Mouse (Mus musculus): ENCODE data around the gene Zw10. TPM values are rescaled to one million over a fixed set of nuclear protein-coding genes. Genes with fewer than 3 reads are reported as not detected.

Gene Zw10
- total RNA-seq, 2 experiments from 2014 or later: 12.1 to 12.8 TPM

Other genes starting within 250 kb of the Zw10 start
- gene Zbtb16, start 219.4 kb upstream of the Zw10 start, total RNA-seq (2015; ENCODE audit: low replicate concordance): 1.7 and 2.9 TPM in 2 replicates
- gene Zbtb16, start 219.4 kb upstream of the Zw10 start, total RNA-seq (2017; ENCODE audit: low replicate concordance): 0.77 and 1.8 TPM in 2 replicates
- gene Htr3a, start 144.5 kb upstream of the Zw10 start, total RNA-seq (2015; ENCODE audit: low replicate concordance): not detected in 2 replicates
- not detected in 2 replicates for gene Htr3a, start 144.5 kb upstream of the Zw10 start, total RNA-seq (2017; ENCODE audit: low replicate concordance)
- gene Htr3b, start 90.6 kb upstream of the Zw10 start, total RNA-seq (2015; ENCODE audit: low replicate concordance): not detected in 2 replicates
- gene Htr3b, start 90.6 kb upstream of the Zw10 start, total RNA-seq (2017; ENCODE audit: low replicate concordance): not detected in 2 replicates
- gene Usp28, start 70.2 kb upstream of the Zw10 start, total RNA-seq (2015; ENCODE audit: low replicate concordance): 2.5 and 6.3 TPM in 2 replicates
- 3.2 and 4.5 TPM in 2 replicates for gene Usp28, start 70.2 kb upstream of the Zw10 start, total RNA-seq (2017; ENCODE audit: low replicate concordance)
- not detected in 2 replicates for gene Tmprss5, start 25.6 kb downstream of the Zw10 start, total RNA-seq (2015; ENCODE audit: low replicate concordance)
- 0.42 TPM in 1 of 2 replicates, not detected in the other for gene Tmprss5, start 25.6 kb downstream of the Zw10 start, total RNA-seq (2017; ENCODE audit: low replicate concordance)
- gene Gm4894, start 194.9 kb downstream of the Zw10 start, total RNA-seq (2015; ENCODE audit: low replicate concordance): not detected in 2 replicates
- gene Gm4894, start 194.9 kb downstream of the Zw10 start, total RNA-seq (2017; ENCODE audit: low replicate concordance): not detected in 2 replicates